Mouse (Mus musculus): ENCODE results near the gene Bco1. TPM values are rescaled to one million over a fixed set of nuclear protein-coding genes. Genes with fewer than 3 reads are reported as not detected.

The Bco1 gene
- total RNA-seq, 2 experiments from 2014 or later, result 0.30 to 0.79 TPM

Other genes with a start within 250 kb of the Bco1 start
- 10 to 100 TPM; 54.0 to 60.9 TPM for gene Cmc2, start 174.4 kb upstream of the Bco1 start, total RNA-seq (2021)
- gene Cenpn, start 174.1 kb upstream of the Bco1 start, total RNA-seq (2021), result 1 to 10 TPM; 6.1 TPM
- 10 to 100 TPM; 23.1 to 24.4 TPM for gene Atmin, start 152.5 kb upstream of the Bco1 start, total RNA-seq (2021)
- gene 1700030J22Rik, start 116.9 kb upstream of the Bco1 start, total RNA-seq (2021), result 1 to 10 TPM; 1.2 to 2.7 TPM
- 100 to 1,000 TPM; 125 to 176 TPM for gene Gcsh, start 102.3 kb upstream of the Bco1 start, total RNA-seq (2021)
- 1 to 10 TPM; 1.3 to 3.7 TPM for gene Pkd1l2, start 13.4 kb upstream of the Bco1 start, total RNA-seq (2021)
- gene Gan, start 62.3 kb downstream of the Bco1 start, total RNA-seq (2021), result 10 to 100 TPM; 11.4 to 13.0 TPM
- 100 to 1,000 TPM; 122 to 129 TPM for gene Cmip, start 161.2 kb downstream of the Bco1 start, total RNA-seq (2021)

Data from adrenal gland, postnatal 36 days (tissue).